Mouse (Mus musculus) neural tube, embryonic 11.5 days (tissue): ENCODE data around the gene Glis3. TPM values are rescaled to one million over a fixed set of nuclear protein-coding genes. Genes with fewer than 3 reads are reported as not detected.
A peak's percentile ranks its signal among the peaks of the same experiment; 100 is the strongest.

Experiments
- ATAC-seq: fragments of 200-750 bp; cut with Nextera tagmentation; 2 replicates; pipeline ENCODE4 v1.8.0; 2017; ENCODE audit warnings: moderate number of reproducible peaks, mild to moderate bottlenecking, moderate TSS enrichment, moderate library complexity; ENCODE audit not compliant: insufficient read depth, low FRiP score, low TSS enrichment
- DNase-seq: peaks from one replicate; pipeline ENCODE4 v3.0.0-alpha.2; 2015; ENCODE audit warnings: low spot score
- H3K27ac ChIP-seq: fragments of 300-500 bp; sonication (generic); 2 replicates; pipeline ENCODE4 v1.5.1; 2014; ENCODE audit warnings: low read depth, mild to moderate bottlenecking, low read length
- H3K27me3 ChIP-seq: fragments of 300-500 bp; sonication (generic); 2 replicates; pipeline ENCODE4 v1.6.1; 2014; ENCODE audit warnings: mild to moderate bottlenecking, low read length, mixed read lengths; ENCODE audit not compliant: control insufficient read depth, insufficient read depth
- H3K36me3 ChIP-seq: fragments of 300-500 bp; sonication (generic); 2 replicates; pipeline ENCODE4 v1.6.1; 2014; ENCODE audit warnings: mild to moderate bottlenecking, low read length, moderate library complexity, mixed read lengths; ENCODE audit not compliant: control insufficient read depth, insufficient read depth
- H3K4me1 ChIP-seq: fragments of 300-500 bp; sonication (generic); 2 replicates; pipeline ENCODE4 v1.6.1; 2014; ENCODE audit warnings: low read length, mixed read lengths; ENCODE audit not compliant: control insufficient read depth, insufficient read depth
- H3K4me2 ChIP-seq: fragments of 300-500 bp; sonication (generic); 2 replicates; pipeline ENCODE4 v1.6.1; 2014; ENCODE audit warnings: low read depth, mild to moderate bottlenecking, moderate library complexity
- H3K4me3 ChIP-seq: fragments of 300-500 bp; sonication (generic); 2 replicates; pipeline ENCODE4 v1.5.1; 2014; ENCODE audit warnings: low read depth, low read length
- H3K9ac ChIP-seq: fragments of 300-500 bp; sonication (generic); 2 replicates; pipeline ENCODE4 v1.6.1; 2014; ENCODE audit warnings: mild to moderate bottlenecking, low read length
- H3K9me3 ChIP-seq: fragments of 300-500 bp; sonication (generic); 2 replicates; pipeline ENCODE4 v1.6.1; 2016; ENCODE audit warnings: low read length; ENCODE audit not compliant: control insufficient read depth
- WGBS: fragments of 180-500 bp; shearing (Covaris S2); extraction: QIAGEN DNeasy Blood & Tissue Kit; methylation state at CpG from one replicate; pipeline ENCODE4 v1.1.7; 2014; 5-methylcytosine and 5-hydroxymethylcytosine counted together
- polyA plus RNA-seq: library from polyadenylated mRNA; unstranded; fragments of >200 nt; fragmentation: Nextera tagmentation; extraction: Ambion mirVana; gene quantifications from 2 replicates; pipeline ENCODE4 v1.2.1, GENCODE M21; 2014

The Glis3 gene
- polyA plus RNA-seq, 1 experiment from 2014 or later = 1.6 TPM

GRCm38 (mm10) chr19:28333007-28333766, 346.7 kb downstream of the Glis3 start:
- WGBS = 55% methylated on average over 11 of the region's 11 CpGs
- Histone ChIP-seq H3K4me2 (no peak overlapping the region), H3K9me3 (no peaks in the 10 kb centered on the region), H3K36me3 (no peaks in the 10 kb centered on the region), H3K4me3 (no peak overlapping the region), H3K27me3 (no peaks in the 10 kb centered on the region), H3K27ac (no peak overlapping the region), H3K4me1 (peaks cover 12% of the 10 kb centered on the region), H3K9ac (no peak overlapping the region)
- DNase-seq (no peak), ATAC-seq (no peak)

GRCm38 (mm10) chr19:28328444-28329110, 351.3 kb downstream of the Glis3 start:
- Histone ChIP-seq H3K4me1 (no peaks in the 10 kb centered on the region; the same call in 1 of the 2 replicates), H3K4me3 (no peak overlapping the region), H3K27ac (no peak overlapping the region), H3K9ac (no peak overlapping the region), H3K4me2 (no peak overlapping the region), H3K9me3 (no peaks in the 10 kb centered on the region), H3K27me3 (no peaks in the 10 kb centered on the region), H3K36me3 (no peaks in the 10 kb centered on the region)
- 55% methylated on average over 16 of the region's 16 CpGs for WGBS
- ATAC-seq = no peak
- no peak for DNase-seq

- H3K27ac ChIP-seq = no peak overlapping the region
- no peak overlapping the region for H3K9ac ChIP-seq
- no peak for ATAC-seq
- no peaks in the 10 kb centered on the region for H3K36me3 ChIP-seq
- WGBS = 94% methylated on average over 5 of the region's 5 CpGs
- no peak overlapping the region for H3K4me3 ChIP-seq
- no peaks in the 10 kb centered on the region for H3K9me3 ChIP-seq
- H3K4me2 ChIP-seq = no peak overlapping the region
- no peaks in the 10 kb centered on the region for H3K4me1 ChIP-seq
- H3K27me3 ChIP-seq = no peaks in the 10 kb centered on the region
- DNase-seq = no peak
Observed at GRCm38 (mm10) chr19:28327536-28327935, 352.3 kb downstream of the Glis3 start.

GRCm38 (mm10) chr19:28306036-28306435, 373.8 kb downstream of the Glis3 start:
- Histone ChIP-seq H3K4me2 (no peak overlapping the region), H3K27me3 (no peaks in the 10 kb centered on the region), H3K4me1 (peaks cover 19% of the 10 kb centered on the region; the same call in 1 of the 2 replicates), H3K4me3 (no peak overlapping the region), H3K9me3 (no peaks in the 10 kb centered on the region), H3K27ac (no peak overlapping the region), H3K36me3 (no peaks in the 10 kb centered on the region), H3K9ac (no peak overlapping the region)
- ATAC-seq (no peak), DNase-seq (no peak)
- WGBS = 54% methylated on average over 6 of the region's 6 CpGs

- WGBS = 45% methylated on average over 4 of the region's 4 CpGs
- DNase-seq = no peak
Observed at GRCm38 (mm10) chr19:28305510-28305909, 374.4 kb downstream of the Glis3 start.

GRCm38 (mm10) chr19:28302831-28303242, 377.0 kb downstream of the Glis3 start:
- ATAC-seq (no peak), DNase-seq (peak; percentile 45)
- H3K27me3 ChIP-seq = no peaks in the 10 kb centered on the region
- no peak overlapping the region for H3K4me2 ChIP-seq
- H3K4me1 ChIP-seq = peaks cover 24% of the 10 kb centered on the region; the same call in 1 of the 2 replicates
- 21% methylated on average over 2 of the region's 2 CpGs for WGBS
- H3K27ac ChIP-seq = no peak overlapping the region
- H3K36me3 ChIP-seq = no peaks in the 10 kb centered on the region
- no peak overlapping the region for H3K9ac ChIP-seq
- no peak overlapping the region for H3K4me3 ChIP-seq
- no peaks in the 10 kb centered on the region for H3K9me3 ChIP-seq

More at GRCm38 (mm10) chr19:28305510-28305909, 374.4 kb downstream of the Glis3 start:
- H3K9me3 ChIP-seq = no peaks in the 10 kb centered on the region
- H3K36me3 ChIP-seq = no peaks in the 10 kb centered on the region
- ATAC-seq = no peak
- peaks cover 19% of the 10 kb centered on the region; the same call in 1 of the 2 replicates for H3K4me1 ChIP-seq
- H3K9ac ChIP-seq = no peak overlapping the region
- H3K27ac ChIP-seq = no peak overlapping the region
- H3K27me3 ChIP-seq = no peaks in the 10 kb centered on the region
- H3K4me3 ChIP-seq = no peak overlapping the region
- no peak overlapping the region for H3K4me2 ChIP-seq

GRCm38 (mm10) chr19:28300226-28300625, 379.7 kb downstream of the Glis3 start:
- Histone ChIP-seq H3K4me3 (no peak overlapping the region), H3K4me1 (peaks cover 21% of the 10 kb centered on the region; the same call in 1 of the 2 replicates), H3K27me3 (no peaks in the 10 kb centered on the region), H3K27ac (no peak overlapping the region), H3K36me3 (no peaks in the 10 kb centered on the region), H3K9ac (no peak overlapping the region), H3K9me3 (no peaks in the 10 kb centered on the region), H3K4me2 (no peak overlapping the region)
- 86% methylated on average over 8 of the region's 8 CpGs for WGBS
- ATAC-seq (no peak), DNase-seq (no peak)

- Histone ChIP-seq H3K36me3 (no peaks in the 10 kb centered on the region), H3K4me2 (no peak overlapping the region), H3K27me3 (no peaks in the 10 kb centered on the region), H3K4me3 (no peak overlapping the region), H3K4me1 (peaks cover 20% of the 10 kb centered on the region; the same call in 1 of the 2 replicates), H3K27ac (no peak overlapping the region), H3K9ac (no peak overlapping the region), H3K9me3 (no peaks in the 10 kb centered on the region)
- DNase-seq = no peak
- no peak for ATAC-seq
- 75% methylated on average over 11 of the region's 11 CpGs for WGBS
Observed at GRCm38 (mm10) chr19:28299211-28299775, 380.6 kb downstream of the Glis3 start.
